Mouse (Mus musculus) bone marrow, adult 2 months (tissue): ENCODE results near the gene Gm42688.

Experiments used
- CTCF ChIP-seq: fragments of 200-500 bp; IDR thresholded peaks from 2 replicates; pipeline ENCODE4 v1.5.1; 2011; ENCODE audit warnings: low read length, control low read depth; ENCODE audit not compliant: control insufficient read depth, insufficient read depth
- POLR2A ChIP-seq: fragments of 200-500 bp; IDR thresholded peaks from 2 replicates; pipeline ENCODE4 v1.6.1; 2011; ENCODE audit warnings: low read depth, mild to moderate bottlenecking, control low read depth, low read length, borderline replicate concordance; ENCODE audit not compliant: control insufficient read depth

GRCm38 (mm10) chr6:83071220-83071619 is 30.2 kb upstream of the Gm42688 start:
- TF ChIP-seq POLR2A (no peak), CTCF (no peak)
